Mouse (Mus musculus): ENCODE results near the gene Egfl7. TPM values are rescaled to one million over a fixed set of nuclear protein-coding genes. Genes with fewer than 3 reads are reported as not detected.
A peak's percentile ranks its signal among the peaks of the same experiment; 100 is the strongest.

Gene Egfl7
- polyA plus RNA-seq, 1 experiment: 2,032 TPM

- no peak for DNase-seq
- H3K4me1 ChIP-seq (ENCODE audit: control insufficient read depth, insufficient read depth, low read length): peaks cover 11% of the 10 kb centered on the region
- WGBS: 81% methylated on average over 4 of the region's 4 CpGs
- TF ChIP-seq CTCF (IDR thresholded peaks at IDR 0.05; ENCODE audit: insufficient read depth, low read length) (no peak), POLR2A (IDR thresholded peaks at IDR 0.05; ENCODE audit: borderline replicate concordance, extremely low read depth, low read depth, low read length) (no peak)
- no peak overlapping the region for H3K4me3 ChIP-seq (replicated peaks; ENCODE audit: extremely low read depth, low read depth, low read length)
Measured at GRCm38 (mm10) chr2:26637316-26637932, 57.6 kb downstream of the Egfl7 start.

GRCm38 (mm10) chr2:26638039-26638438, 58.2 kb downstream of the Egfl7 start:
- no peak overlapping the region for H3K4me3 ChIP-seq (replicated peaks; ENCODE audit: extremely low read depth, low read depth, low read length)
- no peak for TF ChIP-seq CTCF (IDR thresholded peaks at IDR 0.05; ENCODE audit: insufficient read depth, low read length)
- TF ChIP-seq POLR2A (IDR thresholded peaks at IDR 0.05; ENCODE audit: borderline replicate concordance, extremely low read depth, low read depth, low read length): no peak
- no peak for DNase-seq
- peaks cover 11% of the 10 kb centered on the region for H3K4me1 ChIP-seq (ENCODE audit: control insufficient read depth, insufficient read depth, low read length)
- 71% methylated on average over 5 of the region's 5 CpGs for WGBS

GRCm38 (mm10) chr2:26638572-26638971, 58.8 kb downstream of the Egfl7 start:
- H3K4me3 ChIP-seq (replicated peaks; ENCODE audit: extremely low read depth, low read depth, low read length): no peak overlapping the region

GRCm38 (mm10) chr2:26639083-26639482, 59.3 kb downstream of the Egfl7 start:
- 4% methylated on average over 8 of the region's 8 CpGs for WGBS
- peak overlapping the region; percentile 40 for H3K4me3 ChIP-seq (replicated peaks; ENCODE audit: extremely low read depth, low read depth, low read length)
- DNase-seq: no peak
- H3K4me1 ChIP-seq (ENCODE audit: control insufficient read depth, insufficient read depth, low read length): peaks cover 11% of the 10 kb centered on the region
- TF ChIP-seq POLR2A (IDR thresholded peaks at IDR 0.05; ENCODE audit: borderline replicate concordance, extremely low read depth, low read depth, low read length) (0 out of 2 replicates have a peak, but pooled peaks have one; percentile 15), CTCF (IDR thresholded peaks at IDR 0.05; ENCODE audit: insufficient read depth, low read length) (peak; percentile 66)

More at GRCm38 (mm10) chr2:26638572-26638971, 58.8 kb downstream of the Egfl7 start:
- WGBS: 60% methylated on average over 5 of the region's 5 CpGs
- DNase-seq: no peak
- TF ChIP-seq CTCF (IDR thresholded peaks at IDR 0.05; ENCODE audit: insufficient read depth, low read length): no peak
- no peak for TF ChIP-seq POLR2A (IDR thresholded peaks at IDR 0.05; ENCODE audit: borderline replicate concordance, extremely low read depth, low read depth, low read length)
- peaks cover 11% of the 10 kb centered on the region for H3K4me1 ChIP-seq (ENCODE audit: control insufficient read depth, insufficient read depth, low read length)

- H3K4me3 ChIP-seq (replicated peaks; ENCODE audit: extremely low read depth, low read depth, low read length): peak overlapping the region; percentile 86
- DNase-seq: peak; percentile 98
- WGBS: 5% methylated on average over 49 of the region's 49 CpGs
- TF ChIP-seq CTCF (IDR thresholded peaks at IDR 0.05; ENCODE audit: insufficient read depth, low read length) (peak; percentile 75), POLR2A (IDR thresholded peaks at IDR 0.05; ENCODE audit: borderline replicate concordance, extremely low read depth, low read depth, low read length) (peak; percentile 97)
- H3K4me1 ChIP-seq (ENCODE audit: control insufficient read depth, insufficient read depth, low read length): peaks cover 11% of the 10 kb centered on the region
Measured at GRCm38 (mm10) chr2:26639838-26640830, 60.3 kb downstream of the Egfl7 start.

- DNase-seq: no peak
- Histone ChIP-seq H3K4me1 (ENCODE audit: control insufficient read depth, insufficient read depth, low read length) (peaks cover 11% of the 10 kb centered on the region), H3K4me3 (replicated peaks; ENCODE audit: extremely low read depth, low read depth, low read length) (no peak overlapping the region)
- no peak for TF ChIP-seq CTCF (IDR thresholded peaks at IDR 0.05; ENCODE audit: insufficient read depth, low read length)
- TF ChIP-seq POLR2A (IDR thresholded peaks at IDR 0.05; ENCODE audit: borderline replicate concordance, extremely low read depth, low read depth, low read length): no peak
- 72% methylated on average over 7 of the region's 7 CpGs for WGBS
Measured at GRCm38 (mm10) chr2:26641006-26641647, 61.3 kb downstream of the Egfl7 start.

Other genes with a start within 250 kb of the Egfl7 start
- 16.3 and 16.4 TPM in 2 replicates for gene Dnlz, start 227.9 kb upstream of the Egfl7 start, polyA plus RNA-seq (2012; rRNA removed)
- 27.1 and 30.6 TPM in 2 replicates for gene Card9, start 219.1 kb upstream of the Egfl7 start, polyA plus RNA-seq (2012; rRNA removed)
- 27.9 and 31.0 TPM in 2 replicates for gene Snapc4, start 199.4 kb upstream of the Egfl7 start, polyA plus RNA-seq (2012; rRNA removed)
- gene Entr1, start 190.7 kb upstream of the Egfl7 start, polyA plus RNA-seq (2012; rRNA removed): 89.2 and 94.4 TPM in 2 replicates
- gene Pmpca, start 190.7 kb upstream of the Egfl7 start, polyA plus RNA-seq (2012; rRNA removed): 20.0 and 28.1 TPM in 2 replicates
- gene Inpp5e, start 170.8 kb upstream of the Egfl7 start, polyA plus RNA-seq (2012; rRNA removed): 26.4 and 27.2 TPM in 2 replicates
- 69.0 and 72.8 TPM in 2 replicates for gene Sec16a, start 134.8 kb upstream of the Egfl7 start, polyA plus RNA-seq (2012; rRNA removed)
- gene Notch1, start 63.4 kb upstream of the Egfl7 start, polyA plus RNA-seq (2012; rRNA removed): 108 and 124 TPM in 2 replicates
- gene Gm20532, start 6.6 kb downstream of the Egfl7 start, polyA plus RNA-seq (2012; rRNA removed): not detected in 2 replicates
- 106 and 134 TPM in 2 replicates for gene Agpat2, start 24.4 kb downstream of the Egfl7 start, polyA plus RNA-seq (2012; rRNA removed)
- 13.1 and 15.1 TPM in 2 replicates for gene Fam69b, start 48.4 kb downstream of the Egfl7 start, polyA plus RNA-seq (2012; rRNA removed)
- gene Lcn4, start 91.3 kb downstream of the Egfl7 start, polyA plus RNA-seq (2012; rRNA removed): 0.16 TPM in 1 of 2 replicates, not detected in the other

Measured in lung, adult 2 months (tissue).